Mouse (Mus musculus): ENCODE measurements around the gene Alb. TPM values are rescaled to one million over a fixed set of nuclear protein-coding genes. Genes with fewer than 3 reads are reported as not detected.

Gene Alb
- total RNA-seq (2014; rRNA removed) (0.11 and 0.61 TPM in 2 replicates), polyA plus RNA-seq (2015; fragmentation: Nextera tagmentation; extraction: Ambion mirVana) (0.07 TPM in 1 of 2 replicates, not detected in the other)

- H3K4me2 ChIP-seq (ENCODE audit: low read depth, low read length, poor library complexity, severe bottlenecking) = no peak within 1 kb of the TSS
- no peaks in the 10 kb centered on the region for H3K27me3 ChIP-seq (ENCODE audit: insufficient read depth, low read length)
- H3K4me3 ChIP-seq (ENCODE audit: low read depth, low read length) = no peak within 1 kb of the TSS
- DNase-seq (ENCODE audit: low spot score) (no peak), ATAC-seq (ENCODE audit: low FRiP score) (no peak)
- no peak within 1 kb of the TSS for H3K27ac ChIP-seq (ENCODE audit: low read depth, low read length)
- no peak within 1 kb of the TSS for H3K9ac ChIP-seq (replicated peaks; ENCODE audit: low read length, poor library complexity, severe bottlenecking)
- no peak for TF ChIP-seq CTCF (IDR thresholded peaks at IDR 0.05)
- no peaks in the 10 kb centered on the region for H3K36me3 ChIP-seq (ENCODE audit: insufficient read depth, low read length)
- no peaks in the 10 kb centered on the region for H3K4me1 ChIP-seq (ENCODE audit: insufficient read depth, low read length)
- no peaks in the 10 kb centered on the region for H3K9me3 ChIP-seq (ENCODE audit: low read length)
- WGBS = 93% methylated on average over 8 of the region's 8 CpGs
These were observed at the start of gene Alb for GRCm38 (mm10) chr5:90460619-90461018. Gene Alb, plus strand, starts transcription at chr5:90460897.

- no peaks in the 10 kb centered on the region for H3K36me3 ChIP-seq (ENCODE audit: insufficient read depth, low read length)
- ATAC-seq (ENCODE audit: low FRiP score) = no peak
- no peak overlapping the region for H3K4me2 ChIP-seq (ENCODE audit: low read depth, low read length, poor library complexity, severe bottlenecking)
- no peak for DNase-seq (ENCODE audit: low spot score)
- H3K9me3 ChIP-seq (ENCODE audit: low read length) = no peaks in the 10 kb centered on the region
- TF ChIP-seq CTCF (IDR thresholded peaks at IDR 0.05) = no peak
- no peaks in the 10 kb centered on the region for H3K4me1 ChIP-seq (ENCODE audit: insufficient read depth, low read length)
- H3K27ac ChIP-seq (ENCODE audit: low read depth, low read length) = no peak overlapping the region
- H3K27me3 ChIP-seq (ENCODE audit: insufficient read depth, low read length) = no peaks in the 10 kb centered on the region
- H3K9ac ChIP-seq (replicated peaks; ENCODE audit: low read length, poor library complexity, severe bottlenecking) = no peak overlapping the region
- no peak overlapping the region for H3K4me3 ChIP-seq (ENCODE audit: low read depth, low read length)
- 82% methylated on average over 8 of the region's 8 CpGs for WGBS
These were observed 46.4 kb upstream of the Alb start for GRCm38 (mm10) chr5:90414142-90414924.

GRCm38 (mm10) chr5:90414925-90415295, 45.8 kb upstream of the Alb start:
- Histone ChIP-seq H3K4me3 (ENCODE audit: low read depth, low read length) (no peak overlapping the region), H3K9ac (replicated peaks; ENCODE audit: low read length, poor library complexity, severe bottlenecking) (no peak overlapping the region), H3K36me3 (ENCODE audit: insufficient read depth, low read length) (no peaks in the 10 kb centered on the region), H3K9me3 (ENCODE audit: low read length) (no peaks in the 10 kb centered on the region), H3K4me2 (ENCODE audit: low read depth, low read length, poor library complexity, severe bottlenecking) (no peak overlapping the region), H3K27me3 (ENCODE audit: insufficient read depth, low read length) (no peaks in the 10 kb centered on the region), H3K4me1 (ENCODE audit: insufficient read depth, low read length) (no peaks in the 10 kb centered on the region), H3K27ac (ENCODE audit: low read depth, low read length) (no peak overlapping the region)
- 56% methylated on average over 6 of the region's 6 CpGs for WGBS
- ATAC-seq (ENCODE audit: low FRiP score) (no peak), DNase-seq (ENCODE audit: low spot score) (no peak)
- no peak for TF ChIP-seq CTCF (IDR thresholded peaks at IDR 0.05)

GRCm38 (mm10) chr5:90424625-90425024, 36.1 kb upstream of the Alb start:
- no peak for ATAC-seq (ENCODE audit: low FRiP score)
- H3K27me3 ChIP-seq (ENCODE audit: insufficient read depth, low read length) = no peaks in the 10 kb centered on the region
- DNase-seq (ENCODE audit: low spot score) = no peak
- TF ChIP-seq CTCF (IDR thresholded peaks at IDR 0.05) = no peak
- H3K9me3 ChIP-seq (ENCODE audit: low read length) = no peaks in the 10 kb centered on the region
- no peak overlapping the region for H3K27ac ChIP-seq (ENCODE audit: low read depth, low read length)
- no peaks in the 10 kb centered on the region for H3K4me1 ChIP-seq (ENCODE audit: insufficient read depth, low read length)
- H3K4me2 ChIP-seq (ENCODE audit: low read depth, low read length, poor library complexity, severe bottlenecking) = no peak overlapping the region
- no peak overlapping the region for H3K9ac ChIP-seq (replicated peaks; ENCODE audit: low read length, poor library complexity, severe bottlenecking)
- H3K36me3 ChIP-seq (ENCODE audit: insufficient read depth, low read length) = no peaks in the 10 kb centered on the region
- no peak overlapping the region for H3K4me3 ChIP-seq (ENCODE audit: low read depth, low read length)
- 85% methylated on average over 5 of the region's 5 CpGs for WGBS

- H3K9me3 ChIP-seq (ENCODE audit: low read length) = no peaks in the 10 kb centered on the region
- no peaks in the 10 kb centered on the region for H3K27me3 ChIP-seq (ENCODE audit: insufficient read depth, low read length)
- no peak overlapping the region for H3K4me2 ChIP-seq (ENCODE audit: low read depth, low read length, poor library complexity, severe bottlenecking)
- H3K27ac ChIP-seq (ENCODE audit: low read depth, low read length) = no peak overlapping the region
- H3K36me3 ChIP-seq (ENCODE audit: insufficient read depth, low read length) = no peaks in the 10 kb centered on the region
- 88% methylated on average over 3 of the region's 3 CpGs for WGBS
- no peak overlapping the region for H3K9ac ChIP-seq (replicated peaks; ENCODE audit: low read length, poor library complexity, severe bottlenecking)
- no peaks in the 10 kb centered on the region for H3K4me1 ChIP-seq (ENCODE audit: insufficient read depth, low read length)
- H3K4me3 ChIP-seq (ENCODE audit: low read depth, low read length) = no peak overlapping the region
- DNase-seq (ENCODE audit: low spot score) = no peak
- no peak for TF ChIP-seq CTCF (IDR thresholded peaks at IDR 0.05)
- ATAC-seq (ENCODE audit: low FRiP score) = no peak
These were observed 35.5 kb upstream of the Alb start for GRCm38 (mm10) chr5:90425191-90425590.

- ATAC-seq (ENCODE audit: low FRiP score) = no peak
- Histone ChIP-seq H3K36me3 (ENCODE audit: insufficient read depth, low read length) (no peaks in the 10 kb centered on the region), H3K9me3 (ENCODE audit: low read length) (no peaks in the 10 kb centered on the region), H3K27me3 (ENCODE audit: insufficient read depth, low read length) (no peaks in the 10 kb centered on the region), H3K9ac (replicated peaks; ENCODE audit: low read length, poor library complexity, severe bottlenecking) (no peak overlapping the region), H3K27ac (ENCODE audit: low read depth, low read length) (no peak overlapping the region), H3K4me1 (ENCODE audit: insufficient read depth, low read length) (no peaks in the 10 kb centered on the region), H3K4me3 (ENCODE audit: low read depth, low read length) (no peak overlapping the region), H3K4me2 (ENCODE audit: low read depth, low read length, poor library complexity, severe bottlenecking) (no peak overlapping the region)
- 91% methylated on average over 9 of the region's 9 CpGs for WGBS
- DNase-seq (ENCODE audit: low spot score) = no peak
- no peak for TF ChIP-seq CTCF (IDR thresholded peaks at IDR 0.05)
These were observed 29.6 kb upstream of the Alb start for GRCm38 (mm10) chr5:90431053-90431452.

Data from midbrain, postnatal 0 days (tissue).